Mouse (Mus musculus): ENCODE data around the gene Fbp1. TPM values are rescaled to one million over a fixed set of nuclear protein-coding genes. Genes with fewer than 3 reads are reported as not detected.
"Not testable (repeated sequence)": the region's sequence is repeated elsewhere in the genome, so short reads cannot be mapped to it uniquely, and the experiment has no call there.

Fbp1 gene
- polyA plus RNA-seq, 1 experiment from 2014 or later: 0.81 TPM

DNA sequence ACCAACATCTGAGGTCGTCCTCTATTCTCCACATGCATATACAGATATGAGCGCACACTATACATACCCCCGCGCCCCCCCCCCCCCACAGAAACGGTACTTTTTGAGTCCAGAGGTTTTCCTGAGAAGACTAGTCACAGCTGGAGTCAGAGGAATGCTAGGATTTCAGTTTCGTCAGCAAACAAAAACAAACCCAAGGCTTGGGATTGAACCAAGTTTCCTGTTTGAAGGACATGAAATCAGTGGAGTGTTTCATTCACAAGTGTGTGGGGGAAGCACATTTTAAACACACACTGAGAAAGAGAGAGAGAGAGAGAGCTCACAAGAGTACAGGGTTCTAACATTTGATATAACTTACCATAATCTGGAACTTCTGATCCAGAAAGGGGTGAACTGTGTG, 24.3 kb downstream of the Fbp1 start:
- Histone ChIP-seq H3K4me3 (no peak overlapping the region), H3K4me2 (no peak overlapping the region), H3K9ac (no peak overlapping the region), H3K27me3 (no peaks in the 10 kb centered on the region), H3K36me3 (no peaks in the 10 kb centered on the region), H3K9me3 (replicated peaks) (no peaks in the 10 kb centered on the region), H3K4me1 (replicated peaks) (0 out of 2 replicates have a peak, but pooled peaks cover 3% of the 10 kb centered on the region), H3K27ac (no peak overlapping the region)
- no peak for ATAC-seq (replicated peaks; ENCODE audit: insufficient number of reproducible peaks, insufficient read depth, low FRiP score, low read depth)
- 67% methylated on average over 6 of the region's 6 CpGs for WGBS

DNA sequence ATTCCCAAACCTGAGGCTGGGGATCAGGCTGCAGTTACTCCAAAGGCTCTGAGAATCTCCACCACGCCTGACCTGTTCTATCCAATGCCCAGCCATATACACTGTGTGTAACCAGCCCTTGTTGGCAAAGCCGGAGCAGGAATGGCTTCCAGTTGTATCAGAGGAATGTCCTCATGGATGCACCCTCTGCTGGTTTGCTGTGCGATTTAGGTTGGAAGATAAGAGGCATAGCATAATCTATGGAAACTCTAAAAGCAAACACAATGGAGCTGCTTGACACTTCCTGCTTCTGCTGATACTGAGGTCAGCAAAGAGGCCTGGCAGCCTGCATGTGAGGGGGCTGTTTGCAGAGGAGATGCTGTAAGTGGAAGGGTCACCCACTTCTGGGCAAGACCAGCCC, 25.2 kb downstream of the Fbp1 start:
- 50% methylated on average over 3 of the region's 3 CpGs for WGBS
- no peak overlapping the region for H3K4me3 ChIP-seq
- no peak overlapping the region for H3K4me2 ChIP-seq
- no peak for ATAC-seq (replicated peaks; ENCODE audit: insufficient number of reproducible peaks, insufficient read depth, low FRiP score, low read depth)
- H3K36me3 ChIP-seq: no peaks in the 10 kb centered on the region
- no peak overlapping the region for H3K9ac ChIP-seq
- H3K27me3 ChIP-seq: no peaks in the 10 kb centered on the region
- H3K9me3 ChIP-seq (replicated peaks): no peaks in the 10 kb centered on the region
- no peak overlapping the region for H3K27ac ChIP-seq
- H3K4me1 ChIP-seq (replicated peaks): 0 out of 2 replicates have a peak, but pooled peaks cover 3% of the 10 kb centered on the region

DNA sequence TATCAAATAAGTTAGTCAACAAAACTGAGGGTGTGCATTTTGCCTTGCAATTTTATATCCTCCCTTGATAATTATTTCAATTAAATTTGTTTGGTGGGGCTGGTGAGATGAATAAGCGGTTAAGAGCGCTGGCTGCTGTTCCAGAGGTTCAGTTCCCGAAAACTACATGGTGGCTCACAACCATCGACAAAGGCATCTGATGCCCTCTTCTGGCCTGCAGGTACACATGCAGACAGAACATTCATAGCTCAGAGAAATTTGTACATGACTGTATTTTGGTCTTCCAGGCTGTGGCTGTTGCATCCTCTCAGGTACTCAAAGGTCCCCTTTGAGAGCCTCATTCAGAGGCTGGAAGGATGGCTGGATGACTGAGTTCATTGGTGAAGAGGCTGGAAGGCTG, 28.0 kb downstream of the Fbp1 start:
- Histone ChIP-seq H3K27me3 (no peaks in the 10 kb centered on the region), H3K4me3 (no peak overlapping the region), H3K9ac (no peak overlapping the region), H3K27ac (no peak overlapping the region), H3K9me3 (replicated peaks) (no peaks in the 10 kb centered on the region), H3K4me2 (no peak overlapping the region), H3K36me3 (no peaks in the 10 kb centered on the region), H3K4me1 (replicated peaks) (peaks cover 5% of the 10 kb centered on the region)
- 91% methylated on average over 4 of the region's 4 CpGs for WGBS
- no peak for ATAC-seq (replicated peaks; ENCODE audit: insufficient number of reproducible peaks, insufficient read depth, low FRiP score, low read depth)

DNA sequence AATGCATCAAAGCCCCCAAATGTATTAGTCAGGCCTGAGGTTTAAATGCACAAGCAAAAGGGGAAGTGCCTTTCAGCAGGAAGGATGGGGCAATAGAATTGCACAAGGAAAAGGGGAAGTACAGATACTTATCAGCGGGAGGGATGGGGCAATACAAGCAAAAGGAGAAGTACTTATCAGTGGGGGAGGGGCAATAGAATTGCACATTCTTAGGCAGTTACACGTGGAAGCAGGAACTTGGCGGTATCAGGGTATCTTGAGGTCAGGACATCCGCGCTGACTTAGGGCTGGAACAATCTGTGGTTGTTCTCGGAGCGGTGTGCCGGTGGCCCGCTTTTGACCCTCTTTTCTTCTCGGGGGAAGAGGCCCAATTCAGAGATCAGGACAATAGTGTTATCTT, 28.8 kb downstream of the Fbp1 start:
- H3K4me3 ChIP-seq; H3K27me3 ChIP-seq; H3K36me3 ChIP-seq; H3K9ac ChIP-seq; H3K4me1 ChIP-seq (replicated peaks); H3K4me2 ChIP-seq; H3K9me3 ChIP-seq (replicated peaks); H3K27ac ChIP-seq; ATAC-seq (replicated peaks; ENCODE audit: insufficient number of reproducible peaks, insufficient read depth, low FRiP score, low read depth): not testable (repeated sequence)
- 56% methylated on average over 10 of the region's 10 CpGs for WGBS

DNA sequence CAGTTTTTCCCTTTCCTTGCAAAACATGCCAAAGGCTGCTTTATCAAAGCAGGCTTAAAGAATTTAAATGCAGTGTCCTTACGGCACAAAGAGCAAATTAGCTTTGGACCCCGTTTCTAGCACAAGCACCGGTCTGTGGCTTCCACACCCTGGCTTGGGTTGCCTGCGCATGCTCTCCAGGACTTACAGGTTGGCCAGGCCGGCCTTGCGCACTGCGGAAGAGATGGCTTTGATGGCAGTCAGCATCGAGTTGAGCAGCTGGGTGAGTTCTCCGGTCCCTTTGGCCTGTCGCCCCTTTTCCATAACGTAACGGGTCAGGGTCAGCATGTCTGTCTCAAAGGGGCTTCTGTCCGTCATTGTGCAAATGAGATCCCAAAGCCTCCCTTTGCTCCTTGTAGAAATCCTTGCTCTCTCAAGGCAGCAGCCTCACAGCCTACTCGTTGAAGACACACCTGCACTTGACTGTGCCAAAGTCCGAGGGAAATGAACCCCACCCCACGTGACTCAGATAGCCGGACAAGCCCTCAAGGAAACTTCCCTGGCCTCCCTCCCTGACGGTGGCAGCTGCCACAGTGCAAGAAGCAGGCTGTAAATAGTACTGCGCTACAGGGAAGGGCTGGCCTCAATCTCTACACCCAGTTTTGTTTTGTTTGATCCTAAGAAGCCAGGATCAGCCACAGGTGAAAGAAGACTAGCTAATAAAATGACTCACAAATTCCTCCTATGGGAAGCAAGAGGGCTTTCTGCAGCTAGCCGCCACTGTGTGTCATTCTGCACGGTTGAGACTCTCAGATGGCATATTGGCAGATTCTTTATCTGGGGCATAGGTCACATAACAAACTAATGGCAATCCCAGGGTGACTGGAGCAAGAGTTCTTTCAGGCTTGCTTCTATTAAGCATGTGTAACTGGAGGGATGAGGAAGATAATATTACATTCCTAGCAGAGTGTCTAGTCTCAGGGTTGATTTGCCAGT, 29.9 kb downstream of the Fbp1 start, which contains the start of gene Fbp2:
Fbp2 (minus strand) TSS at position 482 of the 975 bp plus-strand sequence.
- Histone ChIP-seq H3K27ac (no peak within 1 kb of the TSS), H3K27me3 (no peaks in the 10 kb centered on the region), H3K4me3 (no peak within 1 kb of the TSS), H3K4me1 (replicated peaks) (peaks cover 5% of the 10 kb centered on the region), H3K9ac (no peak within 1 kb of the TSS), H3K9me3 (replicated peaks) (no peaks in the 10 kb centered on the region), H3K4me2 (no peak within 1 kb of the TSS), H3K36me3 (no peaks in the 10 kb centered on the region)
- no peak for ATAC-seq (replicated peaks; ENCODE audit: insufficient number of reproducible peaks, insufficient read depth, low FRiP score, low read depth)
- WGBS: 60% methylated on average over 21 of the region's 21 CpGs

DNA sequence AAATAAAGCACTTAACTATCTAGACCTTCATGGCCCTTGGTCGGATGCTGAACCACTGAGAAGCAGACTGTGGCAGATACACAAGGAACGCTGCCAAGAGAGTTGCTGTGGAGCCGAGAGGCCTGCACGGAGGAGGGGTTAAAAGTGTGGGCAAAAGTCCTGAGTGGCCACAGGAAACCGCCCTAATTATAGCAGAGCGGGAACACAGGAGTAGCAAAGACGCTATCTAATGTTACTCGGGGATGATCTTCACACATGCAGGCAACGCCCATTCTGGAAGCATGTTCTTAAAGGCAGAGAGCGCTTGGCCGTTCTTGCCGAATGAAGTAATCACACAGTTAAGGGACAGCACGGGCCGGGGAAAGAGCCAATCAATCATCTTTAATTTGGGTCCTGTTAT, 31.2 kb downstream of the Fbp1 start:
- no peak for ATAC-seq (replicated peaks; ENCODE audit: insufficient number of reproducible peaks, insufficient read depth, low FRiP score, low read depth)
- no peaks in the 10 kb centered on the region for H3K27me3 ChIP-seq
- H3K36me3 ChIP-seq: no peaks in the 10 kb centered on the region
- no peak overlapping the region for H3K9ac ChIP-seq
- 72% methylated on average over 14 of the region's 14 CpGs for WGBS
- H3K9me3 ChIP-seq (replicated peaks): no peaks in the 10 kb centered on the region
- H3K27ac ChIP-seq: no peak overlapping the region
- peaks cover 5% of the 10 kb centered on the region for H3K4me1 ChIP-seq (replicated peaks)
- H3K4me2 ChIP-seq: no peak overlapping the region
- no peak overlapping the region for H3K4me3 ChIP-seq

DNA sequence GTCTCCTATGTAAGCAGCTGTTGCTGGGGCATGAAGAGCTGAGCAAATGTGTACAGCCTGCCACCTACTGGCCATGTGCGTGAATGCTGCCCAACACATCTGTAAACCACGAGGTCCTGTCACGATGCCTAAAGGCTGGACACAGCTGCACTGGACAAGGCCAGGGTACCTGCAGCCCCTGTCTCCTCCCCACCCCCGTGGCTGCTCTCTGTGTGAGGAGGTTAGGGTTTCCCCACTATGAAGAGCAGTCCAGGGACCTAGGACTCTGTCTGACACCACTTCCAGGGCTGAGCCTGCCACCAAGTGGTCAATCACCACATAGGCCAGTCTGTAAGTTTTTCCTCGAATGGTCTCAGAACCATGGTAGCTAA, 31.8 kb downstream of the Fbp1 start:
- H3K9ac ChIP-seq: 0 out of 2 replicates have a peak overlapping the region, but pooled peaks have one; percentile 36
- ATAC-seq (replicated peaks; ENCODE audit: insufficient number of reproducible peaks, insufficient read depth, low FRiP score, low read depth): peak; percentile 78
- H3K4me2 ChIP-seq: peak overlapping the region; percentile 76
- H3K27me3 ChIP-seq: no peaks in the 10 kb centered on the region
- peak overlapping the region; percentile 42 for H3K4me3 ChIP-seq
- WGBS: 3% methylated on average over 5 of the region's 5 CpGs
- H3K9me3 ChIP-seq (replicated peaks): no peaks in the 10 kb centered on the region
- H3K4me1 ChIP-seq (replicated peaks): peaks cover 5% of the 10 kb centered on the region
- H3K36me3 ChIP-seq: no peaks in the 10 kb centered on the region
- H3K27ac ChIP-seq: no peak overlapping the region

DNA sequence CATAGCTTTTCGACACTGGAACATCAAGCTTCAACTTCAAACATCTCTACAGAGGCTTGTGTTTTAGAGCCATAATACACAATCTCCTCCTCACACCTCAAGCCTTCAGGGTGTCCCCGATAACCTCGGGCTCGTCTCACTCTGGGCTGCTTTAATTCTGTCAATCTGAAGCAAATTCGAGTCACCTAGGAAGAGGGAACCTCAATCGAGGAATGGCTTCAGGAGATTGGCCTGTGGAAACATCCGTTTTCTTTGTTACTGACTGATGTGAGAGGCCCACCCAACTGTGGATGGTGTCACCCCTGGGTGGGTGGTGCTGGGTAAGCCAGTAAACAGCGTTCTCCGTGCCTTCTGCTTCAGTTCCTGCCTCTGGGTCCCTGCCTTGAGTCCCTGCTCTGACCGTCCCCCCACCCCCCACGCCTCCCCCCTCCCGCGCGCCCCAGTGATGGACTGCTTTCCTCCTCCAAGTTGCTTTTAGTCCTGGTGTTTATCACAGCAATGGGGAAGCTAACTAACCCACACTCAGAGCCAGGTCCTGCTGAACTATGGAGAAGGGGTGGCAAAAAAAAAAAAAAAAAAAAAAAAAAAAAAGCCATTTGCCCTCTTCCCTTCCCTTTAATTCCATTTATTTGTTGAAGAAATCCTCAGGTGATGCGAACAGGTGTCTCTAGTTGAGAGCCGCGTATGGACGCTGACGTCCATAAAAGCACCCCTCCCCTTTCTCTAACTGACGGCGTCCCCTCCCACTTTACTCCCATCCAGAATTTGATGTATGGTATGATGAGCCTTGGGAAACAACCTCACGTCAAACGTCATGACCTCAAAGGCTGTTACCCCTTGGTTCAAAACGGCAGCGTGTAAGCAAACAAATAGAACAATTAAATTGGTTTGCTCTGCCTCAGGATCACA, 32.4 kb downstream of the Fbp1 start:
- no peak overlapping the region for H3K27ac ChIP-seq
- peak overlapping the region; percentile 42 for H3K4me3 ChIP-seq
- H3K36me3 ChIP-seq: no peaks in the 10 kb centered on the region
- peak overlapping the region; percentile 76 for H3K4me2 ChIP-seq
- ATAC-seq (replicated peaks; ENCODE audit: insufficient number of reproducible peaks, insufficient read depth, low FRiP score, low read depth): peak; percentile 11; the same call in 1 of the 2 replicates
- 0 out of 2 replicates have a peak overlapping the region, but pooled peaks have one; percentile 36 for H3K9ac ChIP-seq
- peaks cover 5% of the 10 kb centered on the region for H3K4me1 ChIP-seq (replicated peaks)
- no peaks in the 10 kb centered on the region for H3K27me3 ChIP-seq
- 32% methylated on average over 25 of the region's 25 CpGs for WGBS
- no peaks in the 10 kb centered on the region for H3K9me3 ChIP-seq (replicated peaks)

DNA sequence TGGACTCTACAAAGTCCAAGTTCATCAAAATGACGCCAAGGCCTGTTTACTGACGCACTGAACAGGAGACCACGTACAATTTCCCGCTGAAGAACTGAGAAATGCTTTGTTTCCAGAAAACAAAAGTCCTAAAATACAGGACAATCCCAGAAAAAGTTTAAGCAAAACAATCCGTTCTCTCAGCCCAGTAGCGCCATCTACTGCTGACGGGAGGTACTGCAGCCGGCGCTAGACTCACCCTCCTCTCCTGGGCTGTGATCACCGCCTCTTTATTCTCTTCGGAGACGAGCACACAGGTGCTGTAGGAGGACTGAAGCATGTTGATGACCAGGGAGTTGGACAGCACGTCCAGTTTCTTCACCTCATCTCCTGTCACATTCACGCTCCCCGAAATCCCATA, 33.4 kb downstream of the Fbp1 start:
- no peaks in the 10 kb centered on the region for H3K36me3 ChIP-seq
- H3K27ac ChIP-seq: no peak overlapping the region
- no peak overlapping the region for H3K9ac ChIP-seq
- H3K4me3 ChIP-seq: no peak overlapping the region
- H3K4me2 ChIP-seq: peak overlapping the region; percentile 42
- 13% methylated on average over 15 of the region's 15 CpGs for WGBS
- no peak for ATAC-seq (replicated peaks; ENCODE audit: insufficient number of reproducible peaks, insufficient read depth, low FRiP score, low read depth)
- no peaks in the 10 kb centered on the region for H3K9me3 ChIP-seq (replicated peaks)
- no peaks in the 10 kb centered on the region for H3K27me3 ChIP-seq
- H3K4me1 ChIP-seq (replicated peaks): peaks cover 5% of the 10 kb centered on the region

DNA sequence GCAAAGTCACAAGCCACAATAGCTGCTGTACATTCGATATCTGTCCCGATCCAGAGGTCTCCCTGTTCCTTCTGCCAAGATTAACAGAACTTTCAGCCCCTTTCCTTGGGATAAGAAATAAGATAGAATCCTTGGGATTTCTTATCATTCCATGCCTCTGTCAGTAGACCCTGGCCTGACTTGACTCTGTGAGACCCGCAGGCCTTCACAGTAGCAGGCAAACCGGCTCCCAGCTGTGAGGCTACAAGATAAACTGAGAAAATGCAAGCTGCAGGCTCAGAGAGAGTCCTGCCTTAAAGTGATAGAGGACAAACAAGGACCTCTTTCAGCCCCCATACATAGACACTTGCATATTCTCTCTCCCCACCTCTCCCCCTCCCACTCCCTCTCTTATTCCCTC, 54.7 kb downstream of the Fbp1 start:
- Histone ChIP-seq H3K4me1 (replicated peaks) (no peaks in the 10 kb centered on the region), H3K4me2 (no peak overlapping the region), H3K27me3 (no peaks in the 10 kb centered on the region), H3K36me3 (no peaks in the 10 kb centered on the region), H3K4me3 (no peak overlapping the region), H3K9ac (no peak overlapping the region), H3K9me3 (replicated peaks) (no peaks in the 10 kb centered on the region), H3K27ac (no peak overlapping the region)
- ATAC-seq (replicated peaks; ENCODE audit: insufficient number of reproducible peaks, insufficient read depth, low FRiP score, low read depth): no peak
- WGBS: 17% methylated on average over 4 of the region's 4 CpGs

DNA sequence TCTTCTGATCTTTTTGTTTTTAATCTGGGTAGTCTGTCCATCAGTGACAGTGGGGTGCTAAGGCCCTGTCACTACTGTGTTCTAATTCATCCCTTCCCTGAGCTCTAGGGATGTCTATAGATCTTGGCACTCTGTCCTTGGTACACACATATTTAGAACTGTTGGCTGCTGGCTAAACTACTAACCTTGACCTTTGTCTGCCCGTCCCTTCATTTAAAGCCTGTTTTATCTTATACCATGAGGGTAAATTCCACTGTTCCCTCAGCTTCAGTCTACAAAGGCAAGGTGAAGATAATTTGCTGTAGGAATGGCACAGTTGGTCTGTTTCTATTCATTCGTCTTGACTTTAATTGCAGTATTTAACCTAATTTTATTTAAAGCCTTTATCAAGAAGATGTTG, 55.8 kb downstream of the Fbp1 start:
- Histone ChIP-seq H3K4me2 (no peak overlapping the region), H3K4me3 (no peak overlapping the region), H3K9me3 (replicated peaks) (no peaks in the 10 kb centered on the region), H3K4me1 (replicated peaks) (no peaks in the 10 kb centered on the region), H3K9ac (no peak overlapping the region), H3K27ac (no peak overlapping the region), H3K36me3 (no peaks in the 10 kb centered on the region), H3K27me3 (no peaks in the 10 kb centered on the region)
- ATAC-seq (replicated peaks; ENCODE audit: insufficient number of reproducible peaks, insufficient read depth, low FRiP score, low read depth): no peak
- 58% methylated on average over 2 of the region's 2 CpGs for WGBS

Measured in heart, embryonic 15.5 days (tissue).